Mouse (Mus musculus): Measurements from ENCODE around the gene Sccpdh.

- TF ChIP-seq POLR2A (IDR thresholded peaks at IDR 0.05; ENCODE audit: insufficient read length, low read depth) = no peak
- TF ChIP-seq USF1 (IDR thresholded peaks at IDR 0.05; ENCODE audit: low read depth) = no peak
- no peak for TF ChIP-seq TCF12 (IDR thresholded peaks at IDR 0.05; ENCODE audit: insufficient read depth, poor library complexity, severe bottlenecking)
- TF ChIP-seq SRF (IDR thresholded peaks at IDR 0.05; ENCODE audit: control insufficient read depth, insufficient read length, low read depth) = no peak
- no peak for TF ChIP-seq MYOD1 (IDR thresholded peaks at IDR 0.05; ENCODE audit: control insufficient read depth in 1 of 3, insufficient read length in 2 of 3, low read depth in 2 of 3)
- TF ChIP-seq MYOG (IDR thresholded peaks at IDR 0.05; ENCODE audit: control insufficient read depth in 1 of 3, insufficient read depth in 1 of 3, insufficient read length in 2 of 3, low read depth in 2 of 3) = no peak
- no peak for TF ChIP-seq POLR2AphosphoS2 (IDR thresholded peaks at IDR 0.05; ENCODE audit: insufficient read length, low read depth)
- TF ChIP-seq MAX (IDR thresholded peaks at IDR 0.05; ENCODE audit: low read depth) = no peak
- TF ChIP-seq CEBPB (IDR thresholded peaks at IDR 0.05; ENCODE audit: insufficient read depth, poor library complexity, severe bottlenecking) = no peak
- TF ChIP-seq TCF3 (IDR thresholded peaks at IDR 0.05; ENCODE audit: insufficient read length, low read depth) = no peak
Measured at GRCm38 (mm10) chr1:179634159-179634558, 33.9 kb upstream of the Sccpdh start.

Data from myocyte (in vitro differentiated cells).